Mouse (Mus musculus) frontal cortex, postnatal 10 days (tissue): ENCODE measurements around the gene Frmd4a.
A peak's percentile ranks its signal among the peaks of the same experiment; 100 is the strongest.

Experiments used
- DNase-seq, 2 experiments: peaks; one replicate each; pipeline ENCODE4 v3.0.0; 2022; ENCODE audit warnings: low spot score in 2 of 2, mixed read lengths in 1 of 2

Frmd4a gene

DNA sequence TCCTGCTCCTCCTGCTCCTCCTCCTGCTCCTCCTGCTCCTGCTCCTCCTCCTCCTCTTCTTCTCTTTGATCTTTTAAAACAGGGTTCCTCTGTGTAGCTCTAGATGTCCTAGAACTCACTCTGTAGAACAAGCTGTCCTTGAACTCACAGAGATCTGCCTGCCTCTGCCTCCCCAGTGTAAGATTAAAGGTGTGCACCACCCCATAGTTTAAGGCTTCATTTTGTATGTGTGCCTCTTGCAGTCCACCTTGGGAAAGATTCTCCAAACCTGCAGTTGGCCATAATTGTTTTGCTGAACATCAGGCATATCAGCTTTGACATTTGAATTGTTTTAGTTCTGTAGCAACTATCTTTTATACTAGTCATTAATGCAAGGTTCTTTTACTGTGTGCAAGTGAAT lies 501.0 kb downstream of the Frmd4a start:
- DNase-seq, result no peak

DNA sequence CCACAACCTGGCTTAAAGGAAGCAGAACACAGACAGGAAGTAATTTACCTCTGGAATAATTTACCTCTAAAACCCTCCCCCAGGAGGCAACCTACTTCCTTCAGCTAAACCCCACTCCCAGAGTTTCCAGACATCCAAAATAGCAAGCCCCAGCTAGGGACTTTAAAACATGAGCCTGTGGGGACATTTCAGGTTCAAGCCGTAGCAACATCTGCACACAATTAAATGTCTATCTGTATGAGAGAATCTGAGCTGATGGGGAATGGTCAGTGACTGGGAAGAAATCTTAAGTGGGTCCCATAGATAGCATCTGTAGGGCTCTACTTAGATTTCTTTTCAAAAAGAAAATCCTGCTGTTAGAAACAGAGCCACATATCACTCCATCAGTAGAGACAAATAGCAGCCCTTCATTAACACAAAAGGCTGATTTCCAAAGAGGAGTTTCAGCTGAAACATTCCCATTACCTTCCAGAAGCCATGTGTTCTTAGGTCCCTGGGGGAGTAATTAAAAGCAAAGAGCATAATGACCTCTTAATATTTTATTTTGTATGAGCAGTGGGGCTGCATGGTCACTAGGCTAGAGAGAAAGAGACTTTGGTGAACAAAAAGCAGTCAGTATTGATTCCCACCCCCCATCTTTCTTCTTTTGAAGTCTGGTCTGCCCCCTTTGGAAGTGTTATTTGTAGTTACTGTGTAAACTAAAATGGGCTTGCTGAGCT lies 505.4 kb downstream of the Frmd4a start:
- DNase-seq, result no peak

DNA sequence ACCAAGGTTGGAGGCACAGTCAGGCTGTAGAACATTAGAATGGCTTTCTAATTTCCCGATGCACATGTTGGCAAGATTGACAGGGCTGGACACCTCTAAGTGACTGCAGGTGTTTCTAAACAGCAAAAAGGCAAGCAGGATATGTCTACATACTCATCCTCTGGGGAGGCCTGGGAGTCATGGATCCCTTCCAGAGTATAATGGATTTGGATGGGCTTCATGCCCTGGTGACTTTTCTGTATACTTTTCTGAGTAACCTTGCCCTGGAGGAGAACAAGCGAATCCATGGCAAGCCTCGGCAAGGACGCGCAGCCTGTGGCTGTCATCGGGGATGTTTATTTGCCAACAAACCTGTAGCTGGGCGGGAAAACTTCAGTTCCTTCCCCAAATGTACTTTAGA lies 509.6 kb downstream of the Frmd4a start:
- DNase-seq, result no peak

DNA sequence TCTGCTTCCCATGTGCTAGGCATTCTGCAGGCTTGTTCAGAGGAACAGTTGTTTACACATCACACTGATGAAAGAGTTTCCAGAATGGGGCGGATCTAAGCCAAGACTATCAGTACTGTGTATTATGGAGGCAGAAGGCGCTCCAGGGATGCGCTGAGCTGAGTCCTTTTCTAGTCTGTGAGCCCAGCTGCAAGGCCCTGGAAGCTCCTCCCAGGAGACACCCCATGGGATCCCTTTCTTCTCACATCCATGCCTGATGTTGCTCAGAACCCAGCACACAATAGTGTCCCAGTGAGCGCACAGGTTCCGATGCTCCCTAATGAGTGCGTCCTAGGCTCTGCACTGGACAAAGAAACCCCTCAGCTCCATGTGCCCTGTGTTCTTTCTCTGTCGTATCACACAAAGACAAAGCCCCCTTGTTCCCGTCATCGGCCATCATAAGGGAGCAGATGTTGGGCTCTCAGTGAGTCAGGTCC lies 511.8 kb downstream of the Frmd4a start:
- DNase-seq, result peak in 1 of 2 experiments; percentile 47

DNA sequence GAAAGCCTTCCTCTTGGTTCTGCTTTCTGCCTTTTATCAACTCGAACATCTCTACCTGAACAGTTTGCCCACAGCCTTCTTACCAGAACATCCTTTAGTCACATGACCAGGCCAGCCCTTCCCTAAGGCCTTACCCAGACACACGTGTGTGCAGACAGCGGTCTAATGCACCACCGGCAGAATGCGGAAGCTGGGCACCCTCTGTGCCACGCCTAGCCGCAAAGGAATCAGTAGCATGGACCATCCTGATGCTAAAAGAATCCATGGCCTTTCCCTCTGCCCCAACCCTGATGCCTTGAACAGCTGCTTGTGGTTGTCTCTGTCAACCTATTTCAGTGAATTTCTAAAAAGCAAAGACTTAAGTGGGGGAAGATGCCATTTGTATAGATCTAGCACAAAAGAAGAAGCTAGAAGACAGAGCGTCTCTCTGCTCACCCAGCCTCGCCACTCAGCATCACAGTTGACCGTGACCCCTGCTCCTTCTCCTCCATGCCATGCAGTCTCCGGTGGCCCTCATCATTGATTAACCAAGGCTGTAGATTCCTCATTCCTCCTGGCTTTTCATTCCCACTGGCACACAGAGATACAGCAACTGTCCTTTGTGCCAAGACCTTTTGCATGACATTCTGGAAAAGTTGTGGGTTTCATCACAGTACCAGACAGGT lies 514.1 kb downstream of the Frmd4a start:
- DNase-seq, result no peak

DNA sequence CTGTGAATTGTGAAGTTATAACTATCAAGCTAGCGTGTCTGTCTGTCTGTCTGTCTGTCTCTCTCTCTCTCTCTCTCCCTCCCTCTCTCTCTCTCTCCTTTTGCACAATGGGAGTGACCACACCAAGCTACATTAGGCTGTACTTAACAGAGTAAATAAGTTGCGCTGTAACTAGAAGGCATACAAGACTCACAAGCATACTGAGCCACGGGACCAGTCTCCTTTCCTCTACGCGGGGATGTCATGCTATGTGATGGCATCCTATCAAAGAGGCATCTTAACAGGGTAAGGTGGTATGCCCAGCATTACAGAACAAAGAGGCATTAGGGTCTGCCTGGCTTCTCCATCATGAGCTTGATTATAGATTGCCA lies 514.7 kb downstream of the Frmd4a start:
- no peak for DNase-seq

DNA sequence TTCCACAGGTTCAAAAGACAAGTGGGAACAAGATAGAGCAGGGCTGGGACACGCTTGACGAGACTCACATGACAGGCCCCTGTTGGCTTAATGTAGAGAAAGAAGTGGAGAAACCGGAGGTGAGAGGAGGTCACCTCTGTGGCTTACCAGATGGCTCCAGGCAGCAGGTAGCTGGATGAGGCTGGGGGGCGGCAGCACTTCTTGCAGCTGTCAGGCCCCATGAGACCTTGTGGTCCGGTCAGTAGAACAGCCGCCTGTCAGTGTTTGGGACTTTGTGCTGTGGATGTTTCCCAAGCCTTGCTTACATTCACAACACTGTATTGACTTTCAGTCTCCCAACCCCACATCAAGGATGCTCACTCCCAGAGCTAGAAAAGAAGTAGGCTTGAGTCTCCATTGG lies 515.4 kb downstream of the Frmd4a start:
- DNase-seq, result no peak

DNA sequence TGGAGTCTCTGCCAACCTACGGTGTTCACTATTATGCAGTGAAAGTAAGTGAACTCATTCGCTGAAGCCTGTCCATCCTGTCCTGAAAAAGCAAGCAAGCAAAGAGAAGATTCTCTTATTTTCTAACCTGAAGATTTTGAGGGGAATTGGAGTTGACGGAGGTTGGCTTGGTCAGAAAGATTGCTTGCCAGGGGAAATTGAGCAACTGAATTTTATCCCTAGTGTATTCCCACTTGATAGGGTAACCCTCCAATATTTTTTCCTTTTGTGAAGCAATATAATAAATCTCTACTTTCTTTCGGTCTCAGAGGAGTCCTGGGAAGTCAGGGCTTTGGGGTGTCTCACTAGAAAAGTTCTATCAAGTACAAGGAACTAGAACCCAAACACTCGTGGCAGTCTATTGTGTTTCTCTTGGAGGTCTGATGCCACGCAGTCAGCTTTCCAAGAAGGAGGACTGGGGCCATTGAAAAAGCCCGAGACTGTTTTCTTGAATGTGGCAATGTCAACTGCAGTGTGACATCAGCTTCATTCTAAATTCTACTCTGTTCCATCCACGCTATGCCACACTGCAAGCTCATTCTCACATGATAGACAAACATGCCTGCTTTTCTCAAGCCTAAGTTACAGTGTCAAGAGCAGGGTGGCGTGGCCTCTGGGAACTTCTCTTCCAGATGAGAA lies 517.8 kb downstream of the Frmd4a start:
- no peak for DNase-seq

DNA sequence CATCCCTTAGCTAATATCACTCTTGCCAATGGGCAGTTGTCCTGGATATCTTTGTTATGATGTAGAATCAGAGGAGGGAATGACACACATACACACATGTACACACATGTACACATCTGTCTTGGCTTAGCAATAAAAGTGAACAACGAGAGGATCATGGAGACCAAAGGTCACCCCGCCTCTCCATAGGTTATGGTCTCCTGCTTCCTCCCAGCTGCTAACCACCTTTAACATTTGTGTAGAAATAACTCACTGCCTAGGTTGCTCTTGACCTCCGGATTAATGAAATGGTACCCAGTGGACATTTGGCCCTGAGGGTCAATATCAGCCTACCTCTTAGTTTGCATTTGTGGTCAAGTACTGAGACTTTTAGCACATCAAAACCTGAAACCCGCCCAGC lies 523.8 kb downstream of the Frmd4a start:
- DNase-seq, result no peak

DNA sequence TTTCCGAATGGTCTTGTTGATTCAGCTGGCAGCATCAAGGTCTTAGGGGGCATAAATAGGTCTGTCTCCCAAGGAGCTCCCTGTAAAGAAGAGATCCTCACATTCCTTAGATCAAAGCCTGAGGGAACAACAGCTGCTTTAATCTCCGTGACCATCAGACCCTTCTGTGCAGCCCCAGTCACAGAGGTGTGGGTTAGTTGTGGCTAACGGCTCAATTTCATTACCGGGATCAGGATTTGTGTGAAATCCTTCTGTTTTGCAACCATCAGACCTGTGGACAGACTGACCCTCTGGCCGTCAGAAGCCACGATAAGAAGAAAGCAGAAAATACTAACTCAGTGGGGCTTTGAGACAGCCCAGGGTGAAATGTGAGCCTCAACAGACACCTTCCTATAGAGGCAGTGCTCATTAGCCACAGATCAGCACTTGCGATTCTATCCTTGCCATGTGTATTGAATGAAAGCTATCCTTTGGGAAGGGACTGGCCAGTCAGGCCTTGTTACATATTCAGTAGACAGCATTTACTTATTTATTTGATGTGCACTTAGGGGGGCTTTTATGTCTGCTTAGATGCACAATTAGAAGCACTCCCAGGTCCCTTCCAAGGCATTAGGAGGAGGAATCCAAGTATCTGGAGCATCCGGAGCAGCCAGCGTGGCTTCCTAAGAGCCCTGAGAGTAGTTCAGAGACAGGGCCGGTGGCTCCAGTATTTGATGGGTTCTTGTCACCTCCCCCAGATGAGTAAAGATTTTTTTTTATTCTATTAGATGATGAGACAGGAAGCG lies 524.5 kb downstream of the Frmd4a start:
- DNase-seq, result no peak

DNA sequence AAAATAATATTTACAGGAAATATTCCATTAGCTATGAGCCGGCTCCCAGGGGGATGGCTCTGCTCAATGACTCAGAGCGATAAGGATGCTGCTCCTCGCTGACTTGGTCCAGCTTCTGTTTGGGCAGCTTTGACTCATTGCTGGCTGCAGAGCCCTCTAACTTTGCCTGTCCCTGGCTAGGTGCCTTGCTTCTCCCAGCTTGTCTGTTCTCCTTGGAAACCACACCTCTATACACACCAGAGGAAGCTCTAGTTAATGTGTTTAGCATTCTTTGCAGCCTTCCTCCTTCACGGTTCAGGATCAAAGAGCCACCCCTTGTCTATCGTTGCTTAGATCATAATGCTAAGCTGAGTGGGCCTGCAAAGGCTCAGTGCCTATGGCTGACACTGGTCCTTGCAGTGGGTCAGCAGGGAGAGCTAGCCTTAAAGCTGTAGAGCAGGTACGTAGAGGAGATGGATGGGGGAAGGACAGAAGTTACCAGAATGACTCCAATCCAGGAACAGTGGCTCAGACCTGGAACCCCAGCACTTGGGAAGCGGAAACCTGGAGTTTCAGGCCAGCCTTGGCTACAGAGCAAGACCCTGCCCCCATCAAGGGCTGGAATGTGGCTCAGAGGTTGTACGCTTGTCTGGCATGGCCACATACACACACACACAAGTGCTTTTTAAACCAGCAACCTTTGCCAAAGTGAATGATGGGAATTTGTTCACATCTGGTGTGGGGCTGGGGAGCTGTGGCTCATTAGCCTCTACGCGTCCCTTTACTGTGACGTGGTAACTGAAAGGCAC lies 525.3 kb downstream of the Frmd4a start:
- DNase-seq, result no peak

DNA sequence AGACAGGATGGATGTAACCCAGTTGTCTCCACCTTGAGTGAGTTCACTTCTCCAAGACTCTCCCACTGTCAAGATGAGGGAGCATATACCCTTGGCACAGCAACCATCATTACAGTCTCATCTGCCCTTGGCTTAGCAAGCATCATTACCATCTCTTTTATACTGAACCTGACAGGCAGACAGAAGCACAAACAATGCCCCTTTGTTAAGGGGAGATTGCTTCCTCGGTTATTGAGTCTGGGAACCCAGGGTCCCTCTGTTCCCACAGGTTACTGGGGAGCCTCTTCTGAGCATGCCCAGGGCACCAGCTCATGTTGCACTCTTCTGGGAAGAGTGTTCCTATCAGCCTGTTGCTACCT lies 525.9 kb downstream of the Frmd4a start:
- DNase-seq, result no peak

DNA sequence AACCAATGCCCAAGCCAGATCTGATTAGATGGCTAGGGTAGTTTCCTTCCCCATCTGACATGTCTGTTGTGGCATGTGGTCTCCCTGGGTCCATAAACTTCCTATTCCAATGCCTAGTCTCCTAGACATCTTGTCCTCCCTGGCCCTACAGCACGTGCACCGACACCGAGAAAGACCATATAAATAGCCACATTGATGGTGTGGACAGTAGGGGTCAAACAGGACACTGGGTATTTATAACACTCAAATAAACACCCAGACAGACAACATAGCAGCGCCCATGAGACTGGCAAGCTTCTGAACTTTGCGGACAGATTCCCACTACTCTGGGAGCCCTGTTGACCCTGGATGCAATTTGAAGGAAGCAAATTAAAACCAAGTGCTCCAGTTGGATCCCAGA lies 526.8 kb downstream of the Frmd4a start:
- no peak for DNase-seq

DNA sequence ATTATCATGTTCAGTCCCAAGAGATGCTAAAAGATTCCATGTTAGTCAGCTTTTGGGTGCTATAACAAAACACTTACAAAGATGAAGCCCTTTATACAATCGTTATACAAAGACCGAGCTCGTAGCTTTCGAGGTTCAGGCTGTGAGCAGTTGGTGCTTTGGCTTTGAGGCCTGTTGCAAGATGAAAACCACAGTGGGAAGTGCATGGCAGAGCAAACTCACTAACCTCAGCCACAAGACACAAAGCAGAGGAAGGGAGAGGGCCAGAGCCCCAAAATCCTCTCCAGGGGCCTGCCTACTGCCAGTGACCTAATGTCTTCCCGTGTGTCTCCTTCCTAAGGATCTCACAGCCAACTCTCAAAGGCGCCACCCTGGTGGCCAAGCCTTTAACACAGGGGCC lies 527.7 kb downstream of the Frmd4a start:
- no peak for DNase-seq

DNA sequence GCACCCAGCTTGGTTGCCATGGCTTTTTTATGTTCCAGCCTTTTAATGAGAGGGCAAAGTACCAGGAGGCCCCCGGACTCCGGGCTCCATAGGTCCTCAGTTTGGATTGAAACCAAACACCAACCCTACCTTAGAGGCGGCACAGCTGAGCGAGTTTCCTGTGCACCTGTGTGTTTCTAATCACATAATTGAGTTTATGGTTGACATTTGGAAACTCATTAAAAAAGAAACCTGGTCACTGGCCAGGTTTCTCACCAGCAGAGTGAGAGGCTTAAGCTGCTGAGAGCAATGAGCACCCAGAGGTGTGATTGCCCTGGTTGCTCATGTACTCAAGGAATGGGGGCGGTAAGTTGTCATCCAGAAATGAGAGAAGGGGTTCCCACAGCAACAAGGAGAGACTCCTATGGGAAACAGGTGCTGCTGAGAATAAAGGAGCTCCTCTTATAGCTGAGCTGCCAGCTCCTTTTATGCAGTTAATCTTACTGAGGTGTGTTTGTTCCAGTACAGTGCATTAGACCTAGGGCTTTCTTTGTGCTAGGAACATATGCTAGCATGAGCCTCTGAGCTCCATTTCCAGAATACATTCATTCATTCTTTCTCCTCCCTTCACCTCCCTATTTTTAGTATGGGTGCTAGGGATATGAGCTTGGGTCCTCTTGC lies 529.6 kb downstream of the Frmd4a start:
- DNase-seq, result no peak

DNA sequence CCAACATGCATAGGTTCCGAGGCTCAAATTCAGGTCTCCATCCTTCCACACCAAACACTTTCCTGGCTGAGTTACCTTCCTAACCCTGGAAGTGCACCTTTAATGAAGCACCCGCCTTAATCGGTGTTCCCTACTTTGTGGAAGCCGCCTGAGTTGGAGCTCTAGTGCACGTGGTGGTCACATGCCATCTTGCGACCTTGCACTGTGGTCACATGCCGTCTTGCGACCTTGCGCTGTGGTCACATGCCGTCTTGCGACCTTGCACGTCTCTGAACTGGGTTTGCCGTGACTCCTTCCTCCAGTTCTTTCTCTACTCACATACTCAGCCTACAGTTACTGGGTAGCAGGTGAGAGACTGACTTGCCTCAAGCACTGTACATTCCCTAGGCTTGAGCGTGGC lies 531.8 kb downstream of the Frmd4a start:
- DNase-seq, result no peak

DNA sequence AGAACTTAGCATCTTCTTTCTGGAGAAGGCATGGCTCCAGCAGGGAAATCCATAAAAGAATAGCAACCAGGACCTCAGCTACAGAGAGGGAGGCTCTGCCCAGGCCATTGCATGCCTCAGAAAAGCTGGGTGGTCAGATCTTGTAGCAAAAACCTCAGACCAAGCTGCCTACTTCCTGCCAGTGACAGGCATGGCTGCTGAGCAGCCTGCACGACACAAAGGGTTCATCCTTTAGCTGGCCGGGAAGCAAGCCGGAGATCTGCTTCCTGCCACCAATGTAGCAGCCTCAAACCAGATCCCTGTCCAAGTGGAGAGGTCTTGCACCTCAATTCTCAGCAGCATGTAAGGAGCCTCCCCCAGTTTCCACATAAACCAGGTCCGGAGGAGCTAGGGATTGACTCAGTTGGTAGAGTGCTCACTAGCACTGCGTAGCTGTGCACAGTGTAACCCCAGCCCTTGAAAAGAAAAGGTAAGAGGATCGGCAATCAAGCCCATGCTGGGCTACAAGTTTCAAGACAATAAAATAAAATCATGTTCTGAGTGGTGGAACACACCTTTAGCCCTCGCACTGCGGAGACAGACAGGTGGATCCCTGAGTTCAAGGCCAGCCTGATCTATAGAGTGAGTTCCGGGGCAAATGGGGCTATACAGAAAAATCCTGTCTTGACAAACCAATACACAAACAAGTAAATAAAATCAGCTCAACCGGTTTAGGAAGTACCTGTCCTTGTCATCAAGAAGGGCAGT lies 532.7 kb downstream of the Frmd4a start:
- no peak for DNase-seq

DNA sequence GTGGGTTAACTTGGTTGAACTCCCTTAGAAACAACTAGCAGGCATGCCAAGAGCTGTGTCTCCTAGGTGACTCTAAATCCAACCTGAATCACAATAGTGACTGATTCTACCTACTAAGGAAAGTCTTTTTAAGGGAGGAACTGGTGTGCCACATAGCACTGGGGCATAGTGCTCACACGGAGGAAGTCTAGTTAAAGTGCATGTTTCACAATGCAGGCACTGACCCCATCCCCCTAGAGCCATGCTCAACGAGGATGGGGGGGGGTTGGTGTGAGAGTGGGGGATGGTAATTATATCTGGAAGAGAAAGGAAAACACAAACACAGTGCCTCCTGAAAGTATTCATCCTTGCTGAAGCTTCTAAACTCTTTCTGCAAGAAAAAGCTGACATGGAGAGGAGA lies 533.9 kb downstream of the Frmd4a start:
- DNase-seq, result no peak

DNA sequence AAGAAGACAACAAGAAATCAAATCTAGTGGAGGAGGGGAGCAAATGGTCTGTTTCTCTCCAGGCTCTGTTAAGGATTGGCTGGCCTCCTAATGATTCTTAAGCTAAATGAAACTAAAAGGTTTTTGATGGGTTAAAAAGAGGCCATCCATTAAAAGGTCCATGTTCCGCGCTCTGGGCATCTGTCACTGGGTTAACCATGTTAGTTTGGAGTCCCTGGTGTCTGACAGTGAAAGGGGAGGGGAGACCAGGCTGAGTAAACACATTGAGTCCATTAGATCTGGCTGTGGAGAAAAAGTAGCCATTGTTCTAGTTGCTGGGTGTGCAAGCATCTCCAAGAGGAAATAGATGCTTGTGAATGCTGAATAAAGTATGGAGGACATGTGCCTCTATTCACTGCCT lies 534.3 kb downstream of the Frmd4a start:
- DNase-seq, result no peak

DNA sequence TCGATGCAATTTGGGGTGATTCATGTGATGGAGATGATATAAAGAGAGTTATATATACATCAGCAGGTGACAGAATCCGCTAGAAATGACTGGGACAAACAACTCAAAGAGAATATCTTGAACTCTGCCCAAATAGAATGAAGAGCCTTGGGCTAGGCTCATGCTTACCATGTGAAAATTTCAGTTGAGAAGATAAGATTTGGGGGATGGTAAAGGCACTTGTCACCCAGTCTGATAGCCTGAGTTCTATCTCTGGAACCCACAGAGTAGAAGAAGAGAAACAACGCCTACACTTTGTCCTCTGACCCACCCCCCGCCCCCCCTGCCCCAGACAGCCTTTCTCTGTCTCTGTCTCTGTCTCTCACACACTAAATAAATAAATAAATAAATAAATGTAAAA lies 535.0 kb downstream of the Frmd4a start:
- no peak for DNase-seq
